Mouse (Mus musculus): ENCODE data around the gene Fam110a.

The Fam110a gene

GRCm38 (mm10) chr2:151979470-151980354 is at the start of gene Fam110a:
Gene Fam110a, minus strand, starts transcription at chr2:151980219.
- DNase-seq (ENCODE audit: low read depth, low spot score), result peak; percentile 95

DNA sequence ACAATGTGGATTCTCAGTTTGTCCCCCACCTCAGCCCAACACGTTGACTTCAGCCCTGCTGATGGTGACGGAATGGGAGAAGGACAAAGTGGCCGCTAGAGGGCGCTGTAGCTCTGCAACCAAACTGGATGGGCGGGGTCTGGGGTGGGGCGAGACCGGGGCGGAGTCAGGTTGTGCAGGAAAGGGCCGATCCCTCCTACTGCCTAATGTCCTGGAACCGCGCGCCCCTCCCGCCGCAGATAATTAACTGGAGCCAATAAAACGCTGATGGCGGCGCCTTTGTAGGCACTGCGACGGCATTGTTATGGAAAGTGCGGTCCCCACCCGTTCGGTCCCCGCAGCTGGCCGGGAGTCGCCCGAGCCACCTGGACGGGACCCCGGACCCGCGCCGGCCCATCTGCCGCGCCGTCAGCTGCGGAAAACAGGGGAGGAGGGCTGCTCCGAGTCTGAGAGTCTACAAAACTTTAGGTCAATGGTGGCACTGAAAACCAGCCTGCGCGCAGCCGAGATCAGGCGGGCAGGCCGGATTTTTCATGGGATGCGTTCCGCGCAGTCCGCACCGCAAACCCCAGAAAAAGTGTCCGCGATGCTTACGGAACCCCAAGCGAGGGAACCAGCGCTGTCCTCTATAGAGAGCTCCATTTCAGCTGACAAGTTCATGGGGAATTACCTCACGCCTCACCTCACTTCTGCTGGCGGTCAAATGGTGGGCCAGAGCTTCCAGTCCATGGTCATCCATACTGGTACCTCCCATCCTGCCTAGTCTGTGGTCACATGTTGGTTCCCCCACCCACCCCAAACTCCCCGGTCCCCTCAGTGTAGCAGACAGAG is 49.4 kb upstream of the Fam110a start:
- DNase-seq (ENCODE audit: low read depth, low spot score), result peak; percentile 96

- DNase-seq (ENCODE audit: low read depth, low spot score), result no peak
Observed at GRCm38 (mm10) chr2:152024883-152025422, 44.9 kb upstream of the Fam110a start.

DNA sequence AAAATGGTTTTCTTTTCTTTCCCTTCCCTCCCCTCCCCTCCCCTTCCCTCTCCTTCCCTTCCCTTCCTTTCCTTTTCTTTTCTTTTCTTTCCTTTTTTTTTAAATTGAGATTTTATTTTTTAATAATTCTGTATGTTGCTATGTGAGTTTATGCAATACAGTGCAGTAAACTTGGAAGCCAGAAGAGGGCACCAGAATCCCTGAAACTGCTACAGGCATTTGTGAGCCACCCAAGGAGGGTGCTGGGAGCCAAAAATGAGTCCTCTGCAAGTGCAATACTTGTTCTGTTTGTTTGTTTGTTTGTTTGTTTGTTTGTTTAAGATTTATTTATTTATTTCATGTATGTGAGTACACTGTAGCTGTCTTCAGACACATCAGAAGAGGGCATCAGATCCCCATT is 42.0 kb upstream of the Fam110a start:
- DNase-seq (ENCODE audit: low read depth, low spot score), result no peak

GRCm38 (mm10) chr2:152020255-152020654 is 40.2 kb upstream of the Fam110a start:
- DNase-seq (ENCODE audit: low read depth, low spot score), result peak; percentile 58

GRCm38 (mm10) chr2:152016666-152017065 is 36.6 kb upstream of the Fam110a start:
- no peak for DNase-seq (ENCODE audit: low read depth, low spot score)

GRCm38 (mm10) chr2:152015997-152016396 is 36.0 kb upstream of the Fam110a start:
- no peak for DNase-seq (ENCODE audit: low read depth, low spot score)

DNA sequence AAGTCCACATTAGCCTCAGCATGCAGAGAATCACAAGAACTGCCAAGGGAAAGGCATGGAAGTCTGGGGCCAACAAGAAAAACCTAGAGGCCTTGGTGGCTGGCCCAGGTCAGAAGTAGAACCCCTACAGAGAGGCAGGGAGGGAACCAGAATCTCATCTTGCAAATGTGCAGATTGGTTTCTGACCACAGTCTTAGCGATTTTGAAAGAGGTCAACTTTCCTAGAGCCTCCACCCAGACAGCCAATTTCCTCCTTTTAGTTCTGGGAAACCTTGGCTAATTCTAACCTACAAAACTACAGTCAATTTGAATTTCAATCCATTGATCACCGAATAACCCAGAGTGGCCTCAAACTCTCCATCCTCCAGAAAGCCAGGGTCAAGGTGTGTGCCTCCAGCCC is 32.7 kb upstream of the Fam110a start:
- DNase-seq (ENCODE audit: low read depth, low spot score), result no peak

GRCm38 (mm10) chr2:152012222-152012621 is 32.2 kb upstream of the Fam110a start:
- no peak for DNase-seq (ENCODE audit: low read depth, low spot score)

DNA sequence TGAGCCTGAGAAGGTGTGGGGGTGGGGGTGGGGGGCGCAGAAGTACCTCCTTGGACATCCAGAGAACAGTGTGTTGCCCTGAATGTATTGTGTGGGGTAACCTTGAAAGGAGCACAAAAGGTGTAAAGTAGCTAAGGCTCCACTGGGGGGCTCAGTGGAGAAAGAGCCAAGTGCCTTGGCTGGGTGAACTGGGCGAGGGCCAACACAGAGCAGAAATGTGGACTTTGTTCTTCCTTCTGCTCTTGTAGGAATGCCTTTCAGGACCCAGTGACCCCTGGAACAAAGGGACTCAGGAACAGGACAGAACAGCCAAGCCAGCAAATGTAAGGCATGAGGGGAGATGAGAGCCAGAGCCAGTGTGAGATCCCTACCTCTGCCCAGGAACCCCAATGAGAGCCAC is 31.7 kb upstream of the Fam110a start:
- peak; percentile 12 for DNase-seq (ENCODE audit: low read depth, low spot score)

GRCm38 (mm10) chr2:152010661-152011060 is 30.6 kb upstream of the Fam110a start:
- DNase-seq (ENCODE audit: low read depth, low spot score), result no peak

DNA sequence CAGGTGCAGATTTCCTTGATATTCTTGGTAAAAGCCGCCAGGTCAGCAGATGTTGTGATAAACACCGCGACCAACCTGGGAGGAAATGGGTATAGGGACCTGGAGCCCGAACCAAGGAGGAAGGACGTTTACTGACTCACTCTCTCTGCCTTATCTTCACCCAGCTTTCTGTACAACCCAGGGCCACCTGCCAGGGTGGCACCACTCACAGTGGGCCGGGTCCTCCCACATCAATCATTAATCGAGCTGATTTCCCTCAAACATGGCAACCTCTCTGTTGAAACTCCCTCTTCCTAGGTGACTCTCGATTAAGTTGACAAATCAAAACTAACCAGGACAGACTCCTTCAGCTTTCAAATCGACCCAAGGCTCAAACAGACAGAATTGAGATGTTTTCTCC is 30.2 kb upstream of the Fam110a start:
- DNase-seq (ENCODE audit: low read depth, low spot score), result no peak

DNA sequence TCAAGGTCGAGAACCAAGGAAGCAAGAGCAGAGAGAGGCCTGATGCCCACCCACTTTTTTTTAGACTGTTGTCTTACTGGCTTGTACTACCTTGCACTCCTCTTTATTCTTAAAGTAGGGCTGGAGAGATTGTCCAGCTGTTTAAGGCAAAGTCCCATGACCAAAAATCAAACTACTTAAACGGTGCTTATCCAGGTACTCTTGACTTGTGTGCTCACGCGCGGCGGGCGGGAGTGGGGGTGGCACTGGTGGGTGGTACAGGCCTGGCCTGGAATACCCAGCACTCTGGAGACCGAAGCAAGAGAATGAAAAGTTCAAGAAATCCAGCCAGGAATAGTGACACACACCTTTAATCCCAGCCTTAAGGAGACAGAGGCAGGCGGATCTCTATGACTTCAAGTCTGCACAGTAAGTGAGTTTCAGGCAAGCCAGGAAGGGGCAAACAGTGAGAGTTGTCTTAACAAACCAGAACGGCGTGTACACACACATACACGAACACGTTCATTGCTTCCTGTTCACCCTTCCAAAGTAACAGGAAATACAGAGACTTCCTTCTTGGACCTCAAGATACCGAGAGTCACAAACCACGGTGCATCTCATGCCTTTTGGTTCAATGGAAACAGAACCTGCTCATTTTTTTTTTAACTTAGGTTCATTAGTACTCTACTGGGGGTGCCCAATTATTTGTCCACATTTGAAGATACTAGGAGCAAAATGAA is 29.2 kb upstream of the Fam110a start:
- DNase-seq (ENCODE audit: low read depth, low spot score), result no peak

GRCm38 (mm10) chr2:152007783-152008182 is 27.8 kb upstream of the Fam110a start:
- DNase-seq (ENCODE audit: low read depth, low spot score), result peak; percentile 42

- no peak for DNase-seq (ENCODE audit: low read depth, low spot score)
Observed at GRCm38 (mm10) chr2:152002529-152002928, 22.5 kb upstream of the Fam110a start.

DNA sequence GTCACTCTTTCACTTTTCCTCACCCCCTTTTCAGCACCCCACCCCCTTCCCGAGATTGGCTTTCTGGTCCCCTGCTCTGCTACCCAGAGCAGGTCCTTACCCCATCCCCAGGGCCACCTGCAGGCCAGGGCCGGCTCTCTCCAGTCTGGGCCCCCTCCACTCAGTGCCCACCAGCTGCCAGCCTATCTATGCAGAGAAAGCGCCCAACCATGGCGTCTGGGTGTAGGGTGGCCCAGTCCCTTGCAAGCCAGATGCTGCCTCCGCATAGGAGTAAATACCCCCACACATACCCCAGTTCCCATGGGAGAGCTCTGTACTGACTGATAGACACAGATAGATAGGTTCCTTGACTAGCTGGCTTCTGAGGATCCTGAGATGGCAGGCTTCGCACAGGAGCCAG is 20.7 kb upstream of the Fam110a start:
- no peak for DNase-seq (ENCODE audit: low read depth, low spot score)

DNA sequence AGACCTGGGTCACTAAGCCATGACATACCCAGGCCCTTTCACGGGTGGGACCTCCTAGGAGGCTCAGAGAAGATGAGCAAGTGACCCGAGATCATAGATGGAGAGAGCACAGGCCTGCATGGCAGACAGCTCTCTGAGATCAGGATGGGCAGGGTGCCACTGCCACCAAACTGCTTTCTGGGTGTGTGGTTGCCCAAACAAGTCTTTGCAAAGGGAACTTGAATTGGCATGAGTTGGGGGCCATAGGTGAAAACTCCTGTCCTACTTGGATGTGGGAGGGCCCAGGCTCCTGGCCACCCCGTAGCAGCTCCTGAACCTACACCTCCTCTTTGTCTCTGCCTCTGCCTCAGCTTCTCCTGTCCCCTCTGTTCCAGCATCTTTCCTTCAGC is 20.3 kb upstream of the Fam110a start:
- DNase-seq (ENCODE audit: low read depth, low spot score), result no peak

DNA sequence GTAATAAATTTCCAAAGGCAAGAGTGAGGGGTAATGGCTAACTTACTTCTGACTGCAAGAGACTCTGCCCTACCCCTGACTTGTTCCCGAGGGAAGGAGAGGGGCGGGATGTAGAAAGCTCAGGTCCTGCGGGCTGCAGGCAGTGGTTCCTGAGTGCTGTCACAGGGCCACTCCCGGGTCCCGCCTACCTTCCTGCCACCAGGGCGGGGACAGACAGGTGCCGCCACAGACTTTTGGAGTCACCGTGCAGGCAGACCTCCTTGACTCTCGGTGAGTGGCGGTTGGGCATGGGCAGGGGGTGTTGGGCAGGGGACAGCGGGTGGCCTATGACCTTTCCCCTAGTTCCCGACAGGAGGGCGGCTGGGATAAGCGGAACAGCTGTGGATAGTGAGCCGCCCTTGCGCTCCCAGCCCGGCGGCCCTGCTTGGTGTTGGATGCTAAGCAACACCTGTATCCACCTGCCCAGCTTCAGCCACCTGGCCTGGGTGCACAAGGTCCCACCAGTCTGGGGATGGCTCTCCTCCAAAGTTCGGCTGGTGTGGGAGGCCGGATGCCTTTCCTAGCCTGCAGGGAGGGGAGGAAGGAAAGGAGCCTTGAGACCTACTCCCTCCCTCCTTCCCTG is 19.8 kb upstream of the Fam110a start:
- DNase-seq (ENCODE audit: low read depth, low spot score), result no peak

- DNase-seq (ENCODE audit: low read depth, low spot score), result no peak
Observed at GRCm38 (mm10) chr2:151998932-151999331, 18.9 kb upstream of the Fam110a start.

- no peak for DNase-seq (ENCODE audit: low read depth, low spot score)
Observed at GRCm38 (mm10) chr2:151998505-151998899, 18.5 kb upstream of the Fam110a start.

GRCm38 (mm10) chr2:151997776-151998504 is 17.9 kb upstream of the Fam110a start:
- DNase-seq (ENCODE audit: low read depth, low spot score), result no peak

All from brain, adult 2 months (tissue).